Mouse (Mus musculus): ENCODE results near the gene Nuf2.
"Not testable (repeated sequence)": the region's sequence is repeated elsewhere in the genome, so short reads cannot be mapped to it uniquely, and the experiment has no call there.

The Nuf2 gene

GRCm38 (mm10) chr1:169530876-169531701, at the start of gene Nuf2:
Gene Nuf2, minus strand, starts transcription at chr1:169531464.
- DNase-seq, result peak; percentile 98 to 99

DNA sequence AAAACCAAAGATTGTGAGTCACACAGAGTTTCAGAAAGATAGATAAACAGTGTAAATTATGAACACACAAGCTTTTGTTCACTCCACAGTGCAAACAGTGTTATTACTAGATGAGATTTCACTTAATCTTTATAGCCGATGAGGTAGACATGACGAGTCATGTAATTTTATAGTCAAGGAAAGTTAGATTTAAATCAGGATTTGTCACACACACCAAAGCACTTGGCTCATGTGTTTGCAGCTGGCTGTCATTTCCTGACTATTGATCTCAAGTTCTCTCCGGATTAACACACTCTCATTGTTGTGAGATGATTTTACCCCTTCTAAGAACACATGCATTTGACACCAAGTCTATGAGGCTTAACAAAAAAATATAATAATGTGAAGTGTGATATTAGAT, 48.3 kb upstream of the Nuf2 start:
- no peak for DNase-seq

DNA sequence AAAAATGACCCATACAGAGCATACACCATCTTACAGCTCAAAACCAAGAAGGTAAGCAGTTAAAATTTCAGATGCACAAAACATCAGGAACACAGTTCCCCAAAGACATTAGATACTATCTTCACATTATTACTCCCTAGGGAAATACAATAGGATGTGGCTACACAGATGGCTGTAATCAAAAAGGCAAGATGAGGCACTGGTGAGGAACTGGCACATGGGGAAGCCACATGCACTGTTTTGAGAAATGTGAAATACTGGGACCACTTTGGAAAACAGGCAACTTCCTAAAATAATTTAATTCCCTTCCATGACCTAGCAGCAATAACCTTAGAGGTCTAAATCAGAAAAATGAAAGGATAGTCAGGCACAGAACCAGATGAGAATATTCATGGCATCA, 42.9 kb upstream of the Nuf2 start:
- no peak for DNase-seq

- DNase-seq, result no peak
Observed at GRCm38 (mm10) chr1:169555621-169556020, 24.4 kb upstream of the Nuf2 start.

DNA sequence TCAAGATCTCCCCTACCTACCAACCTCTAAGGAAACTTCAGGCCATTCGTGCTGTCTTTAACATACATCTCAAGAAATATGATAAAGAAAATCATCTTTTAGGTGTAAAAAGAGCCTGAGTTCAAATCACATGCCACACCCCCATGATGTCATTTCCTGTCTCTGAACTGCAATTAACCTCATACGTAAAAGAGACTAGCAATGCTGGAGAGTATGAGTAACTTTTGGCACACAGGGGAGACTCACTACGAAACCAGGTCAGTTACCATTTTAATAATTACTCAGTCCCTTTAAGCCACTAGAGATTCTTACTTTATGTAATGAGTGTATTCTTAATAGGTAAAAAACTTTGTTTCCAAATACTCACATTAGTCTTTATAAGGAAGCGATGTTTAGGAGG, 23.8 kb upstream of the Nuf2 start:
- DNase-seq, result no peak

GRCm38 (mm10) chr1:169553446-169553845, 22.2 kb upstream of the Nuf2 start:
- no peak for DNase-seq

- no peak for DNase-seq
Observed at GRCm38 (mm10) chr1:169540415-169540814, 9.2 kb upstream of the Nuf2 start.

DNA sequence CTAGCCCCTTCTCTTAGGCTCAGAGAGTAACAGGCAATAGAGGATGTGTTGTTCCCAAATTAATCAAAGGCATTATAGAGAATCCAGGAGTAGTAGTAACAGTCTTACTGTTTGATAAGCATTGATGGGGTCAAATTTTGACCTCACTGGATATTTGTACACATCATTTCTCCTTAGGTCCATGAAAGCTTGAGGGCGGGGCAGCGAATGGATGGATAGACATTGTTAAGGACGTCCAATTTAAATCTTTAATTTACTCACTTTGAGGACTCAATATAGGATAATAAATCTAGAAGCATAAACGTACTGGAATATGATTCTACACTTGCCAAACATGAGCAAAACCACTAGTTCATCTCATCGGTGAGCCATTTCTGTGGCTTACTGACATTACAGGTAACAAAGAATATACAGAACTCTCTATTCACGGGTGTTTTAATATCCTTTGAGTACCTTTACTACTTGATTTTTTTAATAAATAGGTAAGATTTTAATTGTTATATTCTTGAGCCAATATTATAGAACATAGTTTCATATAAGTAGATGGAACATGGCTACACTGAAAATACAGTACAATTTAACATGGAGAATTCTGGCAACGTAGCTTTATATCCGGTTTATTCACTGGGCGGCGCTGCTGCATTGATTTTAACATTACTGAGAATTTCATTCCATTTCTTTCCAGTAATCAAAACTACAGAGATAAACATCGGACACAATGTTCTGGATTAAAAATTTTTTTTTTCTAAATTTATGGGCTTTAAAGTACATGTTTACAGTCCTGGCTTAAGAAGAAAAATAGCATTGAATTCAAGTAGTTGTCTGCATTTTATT, 655 bp upstream of the Nuf2 start:
- peak; percentile 61 to 83 for DNase-seq

DNA sequence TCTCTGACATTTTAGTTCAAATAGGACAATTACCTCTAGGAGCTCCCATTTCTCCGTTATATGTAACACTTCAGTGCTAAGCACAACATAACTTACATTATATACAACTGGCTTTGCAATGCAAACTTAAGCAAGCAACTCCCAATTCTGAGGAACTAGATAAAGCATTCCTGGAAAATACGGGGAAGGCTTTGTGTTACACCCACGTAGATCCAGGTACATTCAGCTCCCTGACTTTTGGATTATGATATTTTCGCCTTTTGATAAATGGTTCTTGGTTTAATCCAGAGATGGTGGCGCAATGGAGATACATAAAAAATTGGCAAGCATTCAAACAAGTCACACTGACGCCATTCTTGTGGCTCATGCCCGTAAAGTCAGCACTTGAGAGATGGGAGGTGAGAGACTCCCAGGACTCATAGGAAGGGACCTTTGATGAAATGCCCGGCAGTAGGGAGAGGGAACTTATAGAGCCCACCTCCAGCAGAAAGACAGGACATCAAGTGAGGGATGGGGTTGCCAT, 1.2 kb downstream of the Nuf2 start:
- peak in 1 of 2 experiments; percentile 1 for DNase-seq

GRCm38 (mm10) chr1:169526006-169526680, 5.1 kb downstream of the Nuf2 start:
- DNase-seq, result no peak

DNA sequence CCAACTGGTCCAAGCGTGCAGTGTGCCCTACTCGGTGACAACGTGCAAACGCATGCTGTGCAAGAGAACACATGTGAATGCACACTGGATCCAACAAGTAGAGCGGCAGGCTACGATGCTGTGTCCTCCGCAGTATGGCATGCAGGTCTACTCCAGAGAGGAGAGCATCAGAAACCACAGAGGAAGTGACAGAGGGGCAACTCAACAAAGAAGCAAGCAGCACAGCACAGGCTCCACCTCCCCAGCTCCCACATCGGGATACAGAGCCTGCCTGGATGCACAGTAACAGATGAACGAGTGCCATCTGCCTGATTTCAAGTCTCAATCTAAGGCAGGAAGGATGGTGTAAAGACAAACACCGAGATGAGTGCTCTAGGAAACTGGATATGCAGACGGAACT, 11.9 kb downstream of the Nuf2 start:
- no peak for DNase-seq

- DNase-seq, result not testable (repeated sequence)
Observed at GRCm38 (mm10) chr1:169517899-169518517, 13.3 kb downstream of the Nuf2 start.

DNA sequence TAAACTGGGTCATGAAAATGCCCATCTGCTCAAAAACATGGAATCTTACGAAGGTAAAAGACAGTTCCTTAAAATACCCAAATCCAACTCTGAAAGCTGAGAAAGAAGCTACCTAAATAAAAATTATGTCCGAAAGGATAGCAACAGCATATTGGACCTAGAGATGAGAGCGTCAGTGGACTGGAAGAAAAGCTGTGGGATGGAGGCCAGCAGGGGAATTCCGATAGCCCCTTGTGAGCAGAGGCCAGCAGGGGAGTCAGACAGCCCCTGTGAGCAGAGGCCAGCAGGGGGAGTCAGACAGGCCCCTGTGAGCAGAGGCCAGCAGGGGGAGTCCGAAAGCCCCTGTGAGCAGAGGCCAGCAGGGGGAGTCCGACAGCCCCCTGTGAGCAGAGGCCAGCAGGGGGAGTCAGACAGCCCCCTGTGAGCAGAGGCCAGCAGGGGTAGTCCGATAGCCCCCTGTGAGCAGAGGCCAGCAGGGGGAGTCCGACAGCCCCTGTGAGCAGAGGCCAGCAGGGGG, 13.8 kb downstream of the Nuf2 start:
- DNase-seq, result no peak

- no peak for DNase-seq
Observed at GRCm38 (mm10) chr1:169506354-169506753, 24.9 kb downstream of the Nuf2 start.

DNA sequence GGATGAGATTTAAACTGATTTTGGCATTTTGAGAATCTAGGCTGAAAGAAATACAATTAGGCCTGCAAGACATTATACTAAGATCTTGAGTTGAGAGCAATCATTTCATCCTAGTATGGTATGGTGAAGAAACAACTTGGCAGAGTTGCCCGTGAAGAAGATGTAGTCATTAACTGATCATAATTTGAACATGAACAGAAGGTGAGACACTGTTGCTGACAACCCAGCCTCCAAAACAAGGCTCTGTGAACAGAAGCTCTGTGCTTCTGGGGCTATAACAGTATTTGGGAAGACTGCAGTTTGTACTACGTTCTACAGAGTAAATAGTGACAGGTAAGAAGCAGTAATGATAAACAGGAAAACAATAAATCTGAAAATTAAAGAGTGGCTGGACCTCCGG, 28.4 kb downstream of the Nuf2 start:
- DNase-seq, result no peak

GRCm38 (mm10) chr1:169495621-169496020, 35.6 kb downstream of the Nuf2 start:
- peak; percentile 2 to 41 for DNase-seq

DNA sequence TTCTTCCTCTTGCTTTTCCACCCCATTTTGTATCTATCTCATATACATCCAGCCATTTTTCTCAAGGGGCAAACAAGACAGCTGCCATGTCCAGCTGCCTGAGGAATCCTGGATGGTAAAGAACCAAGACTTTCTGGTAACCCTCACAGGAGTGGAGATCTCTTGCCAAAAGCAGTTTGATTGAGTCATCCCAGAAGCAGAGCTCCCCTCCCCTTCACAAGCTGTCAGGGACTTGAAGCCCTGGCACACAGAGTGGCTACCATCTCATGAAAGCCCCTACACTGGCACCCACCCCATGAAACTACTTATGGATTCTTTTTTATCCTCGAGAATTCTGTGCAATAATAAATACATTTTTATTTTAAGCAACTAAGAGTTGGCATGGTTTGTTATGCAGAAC, 39.7 kb downstream of the Nuf2 start:
- DNase-seq, result no peak

DNA sequence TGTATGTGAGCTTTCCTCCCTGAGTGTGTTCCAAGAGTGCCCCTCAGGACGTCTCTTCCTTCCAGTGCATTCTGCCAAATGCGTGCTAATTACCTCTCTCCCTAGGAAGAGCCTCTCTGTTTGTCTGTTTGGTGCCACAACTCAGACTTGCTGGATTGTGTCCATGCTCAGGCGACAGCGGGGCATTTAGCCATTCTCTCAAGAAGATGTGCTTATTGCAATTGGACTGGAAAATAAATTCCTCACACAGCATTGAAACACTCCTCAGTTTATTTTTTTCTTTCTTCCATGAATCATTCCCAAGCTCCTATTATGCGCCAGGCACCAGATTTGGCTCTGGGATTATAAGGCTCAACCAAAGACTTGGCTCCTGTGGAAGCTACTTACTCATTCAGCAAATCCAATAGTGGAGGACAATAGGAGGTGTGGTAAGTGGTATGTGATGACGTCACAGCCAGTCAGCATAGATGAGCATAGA, 45.8 kb downstream of the Nuf2 start:
- no peak for DNase-seq

DNA sequence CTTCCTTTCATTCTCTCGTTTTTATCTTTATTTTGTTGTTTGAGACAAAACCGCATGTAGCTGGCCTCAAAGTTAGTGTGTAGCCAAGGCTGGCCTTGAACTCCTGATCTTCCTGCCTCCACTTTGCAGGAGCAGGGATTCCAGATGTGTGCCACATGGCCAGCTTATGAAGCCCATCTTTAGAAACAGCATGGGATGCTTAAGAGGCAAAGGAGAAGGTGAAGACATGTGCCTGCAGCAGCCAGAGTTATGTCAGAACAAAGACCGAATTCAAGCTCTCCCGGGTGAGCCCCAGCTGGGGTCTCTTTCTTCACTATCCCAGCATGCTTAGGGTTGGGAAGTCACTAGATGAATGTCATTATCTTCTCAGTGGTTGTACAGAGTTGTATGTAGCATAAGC, 46.7 kb downstream of the Nuf2 start:
- no peak for DNase-seq

- no peak for DNase-seq
Observed at GRCm38 (mm10) chr1:169482596-169483335, 48.5 kb downstream of the Nuf2 start.

DNA sequence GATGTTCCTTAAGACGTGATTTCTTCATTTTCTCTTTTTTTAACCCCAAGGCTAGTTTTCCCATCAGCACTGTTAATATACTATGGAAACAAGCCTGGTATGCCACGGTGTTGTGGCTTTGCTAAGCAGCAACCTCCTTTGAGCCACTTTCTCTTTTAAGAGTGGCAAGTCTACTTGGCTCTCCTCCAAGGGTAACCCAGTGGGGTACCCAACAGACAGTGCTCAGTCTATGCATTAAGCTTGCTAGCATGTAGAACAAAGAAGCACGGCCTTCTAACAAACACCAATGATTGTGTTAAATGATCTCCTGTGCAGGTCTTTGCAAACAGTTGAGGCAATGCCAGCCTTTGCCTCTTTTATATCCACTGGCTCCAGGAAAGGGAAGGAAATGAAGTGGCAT, 60.1 kb downstream of the Nuf2 start:
- no peak for DNase-seq

DNA sequence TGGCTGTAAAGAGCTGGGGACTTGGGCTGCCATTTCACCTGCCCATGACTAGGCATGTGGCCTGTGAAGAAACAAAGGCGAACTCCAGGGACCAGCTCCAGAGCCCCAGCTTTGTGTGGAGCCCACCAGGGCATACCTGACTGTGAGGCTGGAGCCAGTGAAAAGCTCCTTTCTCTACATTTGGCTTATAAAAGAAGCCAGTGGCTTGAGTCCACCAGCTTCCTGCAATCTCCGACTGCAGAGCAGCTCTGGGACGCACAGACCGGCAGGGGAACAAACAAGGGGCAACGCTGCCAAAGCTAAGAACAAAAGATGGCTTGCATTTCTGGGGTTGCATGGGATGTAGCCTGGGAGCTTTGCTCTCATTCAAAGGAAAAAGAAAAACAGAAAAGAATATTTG, 63.5 kb downstream of the Nuf2 start:
- no peak for DNase-seq
